Mouse (Mus musculus) megakaryocyte progenitor cell, adult 5-6 weeks (primary cell): ENCODE data around the gene Tob1. TPM values are rescaled to one million over a fixed set of nuclear protein-coding genes. Genes with fewer than 3 reads are reported as not detected.

Experiments used
- ATAC-seq: replicated peaks from 2 replicates; pipeline ENCODE4 v1.8.0; 2016; ENCODE audit warnings: mild to moderate bottlenecking, moderate TSS enrichment, inconsistent platforms; ENCODE audit not compliant: poor library complexity
- total RNA-seq, 2 experiments: library from RNA; stranded (forward) in 1 of 2; stranded (reverse) in 1 of 2; fragments of 157-497, 149-512 nt in 1 of 2; fragments of 200-1000 nt in 1 of 2; gene quantifications; 2 replicates each; pipeline versions ENCODE4 v1.2.3 to v1.2.4; 2015 to 2017

Tob1 gene
- total RNA-seq, 2 experiments from 2014 or later, result 5.2 to 8.3 TPM

DNA sequence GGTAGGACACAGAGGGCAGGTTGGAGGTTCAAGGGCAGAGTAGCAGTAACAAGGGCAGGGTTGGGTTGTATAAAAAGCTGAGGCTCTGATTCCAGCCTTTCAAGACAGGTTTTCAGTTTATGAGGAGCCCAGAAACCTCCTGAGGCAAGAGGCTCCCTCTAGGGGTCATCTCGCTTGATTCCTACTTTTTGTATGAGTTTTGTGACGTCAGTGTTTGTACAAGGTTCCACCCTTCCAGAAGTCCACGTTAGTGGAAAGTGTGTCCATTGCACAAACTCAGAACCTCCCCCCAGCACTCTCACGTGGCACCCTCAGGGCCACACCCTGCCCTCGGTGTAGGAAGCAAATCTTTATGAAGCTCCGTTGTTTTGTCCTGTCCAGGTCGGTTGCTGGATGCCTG, 14.7 kb downstream of the Tob1 start:
- peak; percentile 90 for ATAC-seq

DNA sequence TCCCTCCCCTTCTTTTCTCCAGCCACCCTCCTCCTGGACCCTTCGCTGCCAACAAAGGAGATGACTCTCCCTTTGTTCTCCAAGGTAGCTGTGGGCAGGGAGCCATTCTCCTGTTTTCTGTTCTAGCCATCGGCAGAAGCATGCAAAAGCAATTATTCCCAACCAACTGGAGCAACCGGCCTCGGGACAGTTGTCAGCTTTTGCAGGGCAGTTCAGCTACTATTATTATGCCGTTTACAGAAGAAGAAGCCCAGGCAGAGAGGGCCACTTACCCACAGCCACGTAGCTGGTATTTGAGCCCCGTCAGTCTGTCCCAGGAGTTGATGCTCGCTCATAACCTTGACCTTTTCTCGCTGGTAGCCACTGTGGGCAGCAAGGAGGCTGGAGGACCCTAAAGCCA, 17.2 kb downstream of the Tob1 start:
- no peak for ATAC-seq

DNA sequence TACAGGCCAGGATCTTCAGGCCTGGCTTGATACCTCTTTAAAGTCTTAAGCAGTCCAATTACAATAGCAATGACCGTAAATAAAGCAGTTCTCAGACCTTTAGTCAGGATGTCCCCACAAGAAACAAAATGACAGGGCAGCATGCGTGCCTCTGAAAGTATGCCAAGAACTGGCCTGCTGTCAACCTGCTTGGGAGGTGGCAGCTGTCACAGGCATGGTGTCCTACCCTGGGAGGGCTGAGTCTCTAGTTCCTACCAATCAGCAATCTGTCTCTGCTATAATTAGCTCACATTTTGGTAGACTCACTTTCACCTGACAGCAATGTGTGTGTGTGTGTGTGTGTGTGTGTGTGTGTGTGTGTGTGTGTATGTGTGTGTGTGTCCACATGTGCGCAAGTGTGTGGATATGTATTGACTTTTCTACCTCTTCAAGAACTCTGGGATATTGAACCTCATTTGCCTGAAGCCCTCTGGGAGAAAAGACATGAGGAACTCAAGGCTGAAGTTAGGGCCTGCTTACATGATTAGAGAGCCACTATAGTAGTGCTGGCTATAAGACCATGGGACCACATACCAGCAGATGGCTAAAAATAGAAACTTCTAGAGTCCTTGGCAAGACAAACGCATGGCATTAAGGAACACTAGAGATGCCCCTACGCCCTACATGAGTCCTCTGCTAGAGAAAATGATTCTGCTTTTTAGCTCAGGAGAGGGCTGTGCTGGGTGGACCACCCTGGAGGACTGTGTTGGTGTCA, 18.1 kb downstream of the Tob1 start:
- no peak for ATAC-seq

DNA sequence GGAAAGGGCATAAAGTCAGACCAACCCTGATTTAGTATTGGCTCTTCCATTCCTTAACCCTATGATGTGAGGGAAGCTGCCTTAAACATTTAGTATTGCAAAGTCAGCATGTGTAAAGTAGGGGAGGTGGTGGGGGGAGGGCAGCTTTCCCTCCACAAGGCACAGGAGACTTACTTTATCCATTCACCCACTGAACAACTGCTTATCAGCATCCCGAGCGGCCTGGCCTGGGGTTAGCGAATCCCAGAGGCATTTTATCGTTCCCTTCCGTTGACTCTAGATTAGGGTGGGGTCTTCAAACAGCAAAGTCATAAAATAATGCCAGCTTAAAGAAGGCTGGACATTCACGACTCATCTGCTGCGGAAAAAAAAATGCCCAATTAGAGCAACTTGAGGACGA, 19.0 kb downstream of the Tob1 start:
- no peak for ATAC-seq

GRCm38 (mm10) chr11:94231821-94232552, 20.7 kb downstream of the Tob1 start:
- ATAC-seq, result no peak

GRCm38 (mm10) chr11:94233405-94233804, 22.2 kb downstream of the Tob1 start:
- no peak for ATAC-seq

- no peak; the same call in 1 of the 2 replicates for ATAC-seq
Measured at GRCm38 (mm10) chr11:94234380-94234779, 23.1 kb downstream of the Tob1 start.

- ATAC-seq, result no peak
Measured at GRCm38 (mm10) chr11:94234857-94235256, 23.6 kb downstream of the Tob1 start.

GRCm38 (mm10) chr11:94236074-94236473, 24.8 kb downstream of the Tob1 start:
- ATAC-seq, result peak; percentile 99

DNA sequence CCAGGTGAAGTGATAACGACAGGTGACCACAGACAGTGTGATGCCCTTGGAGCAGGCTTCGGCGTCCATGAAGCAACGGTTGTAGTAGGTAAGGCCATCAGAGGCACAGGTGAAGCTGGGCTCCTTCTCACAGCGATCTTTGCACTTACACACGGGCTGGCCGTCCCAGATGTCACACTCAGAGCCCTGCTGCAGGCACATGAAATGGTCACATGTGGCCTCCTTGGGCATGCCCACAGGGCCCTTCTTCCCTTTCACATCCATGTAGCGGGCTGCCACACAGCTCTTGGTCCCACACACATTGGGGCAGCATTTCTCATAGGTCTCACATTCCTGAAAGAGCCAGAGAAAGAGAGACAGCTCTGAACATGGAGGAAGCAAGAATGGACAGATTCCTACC, 27.5 kb downstream of the Tob1 start:
- ATAC-seq, result no peak

- ATAC-seq, result no peak
Measured at GRCm38 (mm10) chr11:94239706-94240105, 28.5 kb downstream of the Tob1 start.

- ATAC-seq, result peak; percentile 68
Measured at GRCm38 (mm10) chr11:94242760-94243421, 31.6 kb downstream of the Tob1 start.

GRCm38 (mm10) chr11:94243422-94244180, 32.3 kb downstream of the Tob1 start:
- ATAC-seq, result peak; percentile 48

- no peak for ATAC-seq
Measured at GRCm38 (mm10) chr11:94244385-94244784, 33.1 kb downstream of the Tob1 start.

DNA sequence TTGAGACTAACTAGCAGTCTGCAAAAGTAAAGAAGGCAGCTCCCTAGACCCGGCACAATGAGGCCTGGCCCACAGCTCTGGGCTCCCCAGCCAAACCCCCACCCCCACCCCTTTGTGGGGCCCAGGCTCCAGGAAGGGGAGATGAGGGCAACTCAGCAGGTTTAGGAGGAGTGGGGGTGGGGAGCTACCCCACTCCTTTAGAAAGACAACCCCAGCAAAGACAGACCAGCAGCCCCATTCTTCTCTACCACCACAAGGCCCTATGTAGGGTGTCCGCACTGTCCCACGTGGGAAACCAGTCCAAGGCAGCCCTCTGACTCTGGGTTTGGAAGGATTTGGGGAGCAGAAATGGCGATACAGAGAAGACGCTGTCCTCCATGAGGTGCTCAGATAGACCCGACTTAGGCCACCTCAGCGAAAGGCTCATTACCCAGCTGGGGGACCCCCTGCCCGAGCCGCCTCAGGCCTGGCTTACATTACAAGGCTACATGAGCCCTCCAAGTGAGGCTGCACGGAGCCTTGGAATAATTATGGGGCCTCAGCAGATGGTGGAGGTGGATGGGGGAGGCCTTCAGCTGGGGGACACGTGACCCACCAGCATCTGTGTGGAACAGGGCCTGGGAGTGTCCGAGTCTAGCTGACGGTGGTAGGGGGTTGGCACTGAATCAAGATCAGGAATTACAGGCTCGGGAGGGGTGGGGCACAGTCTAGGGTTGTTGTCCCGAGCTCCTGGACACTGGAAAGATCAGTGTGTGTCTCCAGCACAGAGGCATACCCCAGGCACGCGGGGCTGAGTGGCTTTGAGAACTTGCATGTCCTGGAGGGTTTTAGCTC, 34.9 kb downstream of the Tob1 start, which contains the start of gene Wfikkn2:
Wfikkn2 (minus strand) TSS at position 51 of the 834 bp plus-strand sequence.
- ATAC-seq, result no peak

DNA sequence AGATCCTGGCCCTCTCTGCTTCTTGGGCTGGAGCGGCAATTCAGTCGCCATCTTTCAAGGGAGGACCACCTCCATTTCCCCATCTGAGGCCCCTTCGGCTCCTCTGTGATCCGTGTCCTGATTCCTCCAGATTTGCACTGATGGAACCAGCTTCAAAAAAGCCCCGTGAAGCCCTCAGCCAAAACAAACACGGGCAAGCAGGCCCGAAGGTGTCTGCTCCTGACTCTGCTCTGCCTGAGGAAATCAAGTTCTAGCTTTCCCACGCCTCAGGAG, 35.5 kb downstream of the Tob1 start:
- no peak for ATAC-seq

- no peak for ATAC-seq
Measured at GRCm38 (mm10) chr11:94253156-94253555, 41.9 kb downstream of the Tob1 start.

DNA sequence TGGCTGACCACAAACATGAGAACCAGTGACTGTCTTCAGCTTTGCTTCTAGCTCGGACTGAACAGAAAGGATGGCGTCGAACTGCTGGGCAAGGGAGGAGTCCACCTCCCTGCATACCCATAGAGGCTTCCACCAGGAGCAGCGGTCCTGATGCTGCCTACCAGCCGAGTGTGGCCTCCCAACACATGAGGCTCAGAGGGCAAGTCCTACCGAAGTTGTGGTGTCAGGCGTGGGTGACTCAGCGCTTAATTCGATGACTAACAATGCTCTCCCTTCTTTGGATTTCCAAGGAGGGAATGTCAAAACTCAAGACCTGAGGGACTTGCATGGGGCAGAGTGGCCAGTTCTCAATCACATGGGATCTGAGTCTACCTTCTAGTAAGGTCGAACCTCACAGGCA, 42.4 kb downstream of the Tob1 start:
- peak; percentile 54 for ATAC-seq

DNA sequence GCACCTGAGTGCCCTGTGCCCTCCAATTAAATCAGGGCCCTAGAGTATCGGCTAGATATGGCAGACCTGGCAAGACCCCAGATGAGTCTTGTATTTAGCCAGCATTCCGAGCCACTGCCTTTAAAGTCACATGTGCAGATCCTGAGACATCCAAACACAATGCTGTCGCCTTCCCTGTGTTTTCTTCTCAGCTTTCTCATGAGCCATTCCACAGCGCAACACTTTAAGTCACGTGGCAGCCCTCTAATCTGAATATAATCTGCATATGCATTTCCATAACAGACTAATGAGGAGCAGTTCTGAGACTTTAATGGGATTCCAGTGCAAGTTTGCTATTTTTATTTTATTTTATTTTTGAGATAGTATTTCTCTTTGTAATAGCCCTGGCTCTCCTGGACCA, 44.5 kb downstream of the Tob1 start:
- no peak for ATAC-seq

DNA sequence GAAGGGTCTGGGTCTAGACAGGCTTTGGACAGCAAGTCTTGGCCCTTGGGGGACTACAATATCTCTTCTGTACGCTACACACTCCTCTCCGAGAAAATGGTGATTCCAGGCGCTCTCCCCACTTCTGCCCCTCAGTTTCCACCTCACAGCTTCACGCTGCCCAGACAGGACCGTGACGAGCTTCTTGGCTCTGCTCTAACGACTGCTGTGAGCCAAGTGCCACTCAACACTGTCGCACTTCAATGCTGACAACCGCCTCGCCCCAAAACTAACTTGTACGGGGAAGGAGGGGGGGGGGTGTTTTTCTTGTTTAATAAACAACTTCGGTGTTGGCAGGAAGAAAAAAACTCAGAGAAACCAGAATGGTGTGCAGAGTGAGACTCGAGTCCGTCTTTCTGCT, 46.7 kb downstream of the Tob1 start:
- no peak for ATAC-seq
